Mouse (Mus musculus) left cerebral cortex, adult 18-20 months (tissue): ENCODE results near the gene Tmc6. TPM values are rescaled to one million over a fixed set of nuclear protein-coding genes. Genes with fewer than 3 reads are reported as not detected.
"Not testable (repeated sequence)": the region's sequence is repeated elsewhere in the genome, so short reads cannot be mapped to it uniquely, and the experiment has no call there.

Source experiments
- DNase-seq, 2 experiments: peaks; one replicate each; pipeline ENCODE4 v3.0.0; 2021 to 2022; ENCODE audit warnings: low spot score in 2 of 2, mixed read lengths in 1 of 2
- total RNA-seq, 2 experiments: library from RNA; stranded (reverse); gene quantifications; 2 replicates each; pipeline ENCODE4 v1.2.3; 2021

Tmc6 gene
- total RNA-seq, 2 experiments from 2014 or later: 7.0 to 7.3 TPM

DNA sequence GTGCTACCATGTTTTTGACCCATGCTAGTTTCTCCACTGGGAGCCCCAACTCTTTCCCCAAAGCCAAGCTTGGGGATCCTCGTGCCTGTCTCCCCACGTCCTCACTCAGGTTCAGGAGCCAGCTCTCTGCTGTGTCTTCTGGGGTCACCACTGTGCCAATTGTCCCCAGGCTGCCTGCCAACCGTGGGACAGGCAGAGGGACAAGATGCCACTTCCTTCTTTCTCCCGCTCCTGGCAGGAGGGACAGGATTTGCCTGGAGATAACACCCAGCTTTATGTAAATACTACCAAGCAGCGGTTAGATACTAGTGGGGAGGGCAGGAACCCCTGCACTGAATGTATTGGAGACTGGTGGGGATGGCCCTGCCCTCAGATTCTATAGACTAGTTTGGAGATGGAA lies 31.9 kb upstream of the Tmc6 start:
- no peak for DNase-seq

DNA sequence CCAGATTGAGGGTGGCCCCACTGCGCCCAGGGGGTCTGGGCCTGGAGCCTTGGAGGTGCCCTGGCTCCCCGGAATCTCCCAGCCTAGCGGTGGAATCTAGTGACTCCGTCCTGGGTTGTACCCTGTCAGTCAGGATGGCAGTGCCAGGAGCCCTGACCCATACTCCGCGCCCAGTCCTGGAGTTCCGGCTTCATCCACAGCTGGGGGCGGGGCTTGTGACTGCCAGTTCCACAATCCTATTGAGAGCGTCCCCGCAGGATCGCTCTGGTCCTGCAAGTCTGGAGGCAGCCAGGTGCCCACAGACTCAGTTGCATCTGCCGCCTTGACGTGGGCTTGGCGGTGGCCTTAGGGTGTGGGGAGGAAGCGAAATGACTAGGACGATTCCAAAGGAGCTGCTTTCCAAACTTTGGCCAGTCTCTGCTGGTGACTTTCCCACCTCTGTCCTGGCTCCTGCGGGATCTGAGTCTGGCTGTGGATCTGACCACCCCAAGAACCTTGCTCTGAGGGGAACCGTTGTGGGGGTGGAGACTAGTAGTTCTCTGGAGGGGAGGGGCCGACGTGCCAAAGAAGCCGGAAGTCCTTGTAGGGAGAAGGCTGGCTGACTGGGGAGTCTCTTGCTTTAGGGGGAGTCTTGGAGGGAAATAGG lies 28.5 kb upstream of the Tmc6 start:
- peak; percentile 66 to 68 for DNase-seq

DNA sequence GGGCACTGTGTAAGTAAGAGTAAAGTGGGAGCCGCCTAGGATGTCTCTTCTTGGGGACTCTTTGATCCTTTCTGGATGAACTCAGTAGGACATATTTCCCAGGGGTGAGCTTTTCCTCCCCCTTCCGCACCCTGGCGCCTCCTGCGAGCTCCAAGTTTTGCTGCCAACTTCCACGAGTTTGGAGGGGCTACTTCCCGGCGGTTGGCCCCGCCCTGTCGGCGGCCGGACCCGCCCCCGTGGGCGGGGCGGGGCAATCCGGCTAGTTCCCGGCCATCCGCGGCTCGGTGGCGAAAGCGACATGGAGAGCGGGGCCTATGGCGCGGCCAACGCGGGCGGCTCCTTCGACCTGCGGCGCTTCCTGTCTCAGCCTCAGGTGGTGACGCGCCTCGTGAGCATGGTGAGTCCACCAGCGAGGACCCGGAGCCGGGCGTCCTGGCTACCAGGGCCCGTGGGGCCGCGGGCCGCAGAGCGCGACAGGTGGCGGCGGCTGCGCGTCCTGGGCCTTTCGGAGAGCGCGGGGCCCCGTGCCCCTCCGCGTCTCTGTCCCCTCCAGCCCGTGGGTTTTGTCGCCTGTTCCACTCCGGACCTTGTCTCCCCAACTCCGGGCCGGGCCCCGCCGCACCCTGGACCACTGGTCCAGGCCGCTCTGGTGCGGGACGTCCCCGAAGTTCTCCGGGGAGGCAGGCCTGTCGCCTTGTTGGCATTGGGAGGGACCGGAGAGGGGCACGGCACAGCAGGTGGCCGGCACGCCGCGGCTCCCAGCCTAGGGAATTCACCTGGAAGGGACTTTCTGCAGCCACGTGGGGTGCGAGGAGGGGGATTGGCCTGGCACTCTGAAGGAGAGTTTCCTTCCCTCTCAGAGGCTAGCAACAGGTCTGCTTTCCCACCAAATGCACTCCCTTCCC lies 27.7 kb upstream of the Tmc6 start, which contains the start of the genes Gm20708 and Syngr2:
Gm20708 (plus strand) TSS at position 262 of the 905 bp plus-strand sequence.
Syngr2 (plus strand) TSS at position 262 of the 905 bp plus-strand sequence.
- peak in 1 of 2 experiments; percentile 36 for DNase-seq

DNA sequence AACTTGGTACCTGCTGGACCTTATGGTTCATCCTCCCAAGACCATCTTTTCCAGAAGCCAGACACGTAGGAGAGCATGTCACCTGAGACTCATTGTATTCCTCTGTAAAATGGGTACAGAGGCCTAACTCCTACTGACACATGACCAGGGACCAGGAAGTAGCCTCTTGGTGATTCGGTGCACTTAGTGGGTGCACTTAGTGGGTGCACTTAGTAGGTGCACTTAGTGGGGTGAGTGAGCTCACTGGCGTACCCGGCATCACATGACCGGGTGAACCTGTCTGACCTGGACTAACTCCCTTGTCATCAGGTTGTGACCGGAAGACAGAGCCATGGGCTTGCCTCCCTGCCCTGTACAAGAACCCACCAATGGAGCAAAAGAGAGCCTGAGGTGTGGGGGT lies 24.8 kb upstream of the Tmc6 start:
- no peak for DNase-seq

DNA sequence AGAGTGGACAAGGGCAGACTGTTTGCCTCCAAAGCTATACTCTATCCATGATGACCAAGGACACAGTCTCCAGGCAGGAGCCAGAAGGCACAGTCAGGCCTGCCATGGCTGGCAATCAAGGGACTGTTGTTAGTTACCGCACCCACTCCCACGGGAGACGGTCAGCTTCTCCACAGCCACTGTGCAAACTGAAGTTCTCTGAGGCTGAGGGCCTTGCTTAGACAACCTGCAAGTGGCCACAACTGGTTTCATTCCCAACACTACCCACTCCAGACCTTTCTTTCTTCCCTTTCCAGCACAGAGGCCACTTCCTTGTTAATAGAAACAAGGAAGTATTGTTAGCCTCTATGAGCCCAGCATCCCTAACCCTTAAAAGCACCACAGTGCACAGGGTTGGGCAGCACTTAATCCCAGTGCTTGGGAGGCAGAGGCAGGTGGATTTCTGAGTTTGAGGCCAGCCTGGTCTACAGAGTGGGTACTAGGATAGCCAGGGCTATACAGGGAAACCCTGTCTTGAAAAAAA lies 21.2 kb upstream of the Tmc6 start:
- DNase-seq: no peak

DNA sequence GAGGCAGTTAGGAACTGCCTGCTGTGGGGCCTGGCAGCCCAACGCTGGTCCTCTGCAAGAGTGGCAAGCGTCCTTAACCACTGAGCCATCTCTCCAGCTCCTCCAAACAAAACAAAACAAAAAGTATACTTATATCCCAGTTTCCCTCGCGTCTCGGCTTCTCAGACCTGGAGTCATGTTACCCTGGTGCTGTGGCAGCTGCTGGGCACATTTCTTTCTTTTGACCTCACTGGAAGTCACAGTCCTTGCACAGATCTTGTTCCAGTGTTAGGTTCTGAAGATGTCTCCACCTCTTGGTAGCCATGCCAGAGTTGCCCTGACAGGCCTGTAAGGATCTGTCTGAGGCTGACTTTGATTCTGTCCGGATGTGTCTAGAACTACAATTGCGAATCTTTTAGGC lies 19.7 kb upstream of the Tmc6 start:
- DNase-seq: no peak

DNA sequence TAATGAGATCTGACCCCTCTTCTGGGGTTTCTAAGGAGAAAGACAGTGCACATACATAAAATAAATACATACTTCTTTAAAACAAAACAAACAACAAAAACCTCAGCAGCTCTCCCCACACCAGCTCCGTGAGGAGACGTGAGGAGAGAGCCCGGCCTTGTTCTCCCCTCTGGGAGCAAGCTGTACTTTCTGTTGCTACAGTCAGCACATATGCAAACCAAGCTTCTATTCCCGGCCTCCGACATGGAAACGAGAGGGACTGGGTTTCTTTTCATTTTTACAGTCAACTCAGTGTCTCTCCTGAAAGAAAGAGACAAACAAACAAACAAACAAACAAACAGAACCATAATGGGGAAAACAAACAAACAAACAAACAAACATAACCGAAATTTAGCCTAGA lies 18.0 kb upstream of the Tmc6 start:
- no peak for DNase-seq

DNA sequence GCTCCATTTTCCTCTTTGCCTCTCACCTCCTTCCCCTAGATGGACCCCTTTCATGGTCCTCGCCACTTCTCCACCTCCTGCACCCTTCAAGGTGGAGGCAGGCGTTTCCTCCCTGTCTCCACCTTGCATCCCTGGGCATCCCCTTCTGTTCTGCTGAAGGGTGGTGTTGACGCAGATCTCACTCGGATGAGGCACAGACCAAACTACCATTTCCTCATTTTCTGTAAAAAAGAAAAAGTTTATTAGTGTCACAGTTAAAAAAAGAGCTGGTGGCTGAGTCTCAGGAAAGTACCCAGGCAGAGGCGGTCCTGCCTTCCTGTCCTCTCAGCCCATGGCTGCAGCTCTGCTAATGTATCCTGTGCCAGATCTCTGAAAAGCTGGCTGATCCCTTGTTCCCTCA lies 17.2 kb upstream of the Tmc6 start:
- DNase-seq: no peak

DNA sequence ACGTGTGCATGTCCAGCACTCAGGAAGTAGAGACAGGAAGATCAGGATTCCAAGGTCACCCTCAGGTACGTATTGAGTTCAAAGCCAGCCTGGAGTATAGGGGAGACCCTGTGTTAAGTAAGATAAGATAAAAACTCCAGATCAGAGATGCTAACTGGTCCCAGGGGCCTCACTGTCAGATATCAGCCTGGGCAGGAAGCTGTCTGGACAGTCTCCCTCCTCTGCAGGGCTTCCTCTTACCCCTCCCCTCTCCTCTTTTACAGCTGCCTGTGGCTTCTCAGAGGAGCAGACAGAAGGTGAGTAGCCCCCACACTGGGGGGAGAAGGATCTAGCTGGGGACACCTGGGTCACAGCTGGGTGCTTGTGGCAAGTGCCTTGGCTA lies 16.2 kb upstream of the Tmc6 start:
- no peak for DNase-seq

DNA sequence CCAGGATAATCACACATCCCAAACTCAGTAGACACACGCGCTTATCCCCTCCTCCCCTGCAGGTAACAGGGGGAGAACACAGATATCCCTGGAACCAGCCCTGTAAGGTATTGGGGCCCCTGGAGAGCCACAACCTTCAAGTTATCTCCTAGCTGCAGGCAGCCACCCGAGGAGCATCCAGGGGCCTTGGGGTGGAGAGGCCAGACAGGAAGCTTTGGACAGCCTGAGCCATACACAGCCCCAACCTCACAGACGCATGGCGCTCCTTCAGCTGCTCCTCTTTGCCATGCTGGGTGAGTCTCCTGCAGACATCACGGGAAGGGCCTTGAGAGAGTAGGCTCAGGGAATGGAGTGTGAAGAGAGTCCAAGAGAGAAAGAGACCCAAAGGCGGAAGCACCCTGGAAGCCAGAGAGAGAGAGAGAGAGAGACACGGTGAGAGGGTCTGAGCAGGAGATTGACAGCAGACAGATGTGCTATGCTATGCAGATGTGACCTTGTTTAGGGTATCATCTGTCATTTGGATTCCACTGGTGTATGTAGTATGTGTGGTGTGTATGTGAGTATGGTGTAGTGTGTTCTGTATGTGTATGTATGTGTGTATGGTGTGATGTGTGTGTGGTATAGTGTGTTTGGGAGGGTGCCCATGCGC lies 15.6 kb upstream of the Tmc6 start, which contains the start of gene 6030468B19Rik:
6030468B19Rik (plus strand) TSS at position 150 of the 649 bp plus-strand sequence.
- no peak for DNase-seq

DNA sequence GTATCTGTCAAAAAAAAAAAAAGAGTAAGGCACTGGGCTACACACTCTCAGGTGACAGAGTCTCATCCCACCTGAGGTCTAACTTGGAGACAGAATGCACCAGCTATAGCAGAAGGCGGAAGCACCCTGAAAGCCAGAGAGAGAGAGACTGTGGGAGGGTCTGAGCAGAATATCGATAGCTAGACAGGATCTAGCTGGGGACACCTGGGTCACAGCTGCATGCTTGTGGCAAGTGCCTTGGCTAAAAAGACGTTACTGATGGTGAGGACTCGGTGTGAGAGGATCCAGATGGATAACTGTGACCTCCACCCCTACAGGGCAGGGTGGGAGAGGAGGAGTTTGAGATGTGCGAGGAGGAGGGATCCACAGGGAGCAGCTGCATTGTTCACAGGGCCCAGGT lies 15.0 kb upstream of the Tmc6 start:
- DNase-seq: no peak

DNA sequence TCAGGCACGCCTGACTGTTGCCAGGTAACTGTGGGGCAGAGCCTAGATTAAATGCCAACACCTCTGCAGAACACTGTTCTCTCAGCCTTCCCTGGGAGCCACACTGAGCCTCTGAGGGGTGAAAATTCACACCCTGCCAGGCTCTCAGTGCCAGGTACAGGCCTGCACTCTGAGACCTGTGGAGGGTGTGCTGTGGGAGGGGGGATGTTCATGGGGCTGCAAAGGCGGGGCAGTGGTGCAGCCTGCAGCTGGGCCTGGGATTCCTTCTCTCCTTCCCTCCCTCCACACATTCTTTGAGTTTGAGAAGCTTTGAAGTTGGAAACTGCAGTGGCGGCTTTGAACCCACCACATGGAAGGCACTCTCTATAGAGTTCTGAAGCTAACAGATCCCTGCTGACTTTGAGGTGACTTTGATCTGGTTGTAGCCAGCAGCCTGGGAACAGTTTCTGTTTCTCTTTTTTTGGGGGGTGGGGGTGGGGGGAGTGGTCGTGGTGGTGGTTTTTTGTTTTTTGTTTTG lies 12.1 kb upstream of the Tmc6 start:
- DNase-seq: no peak

DNA sequence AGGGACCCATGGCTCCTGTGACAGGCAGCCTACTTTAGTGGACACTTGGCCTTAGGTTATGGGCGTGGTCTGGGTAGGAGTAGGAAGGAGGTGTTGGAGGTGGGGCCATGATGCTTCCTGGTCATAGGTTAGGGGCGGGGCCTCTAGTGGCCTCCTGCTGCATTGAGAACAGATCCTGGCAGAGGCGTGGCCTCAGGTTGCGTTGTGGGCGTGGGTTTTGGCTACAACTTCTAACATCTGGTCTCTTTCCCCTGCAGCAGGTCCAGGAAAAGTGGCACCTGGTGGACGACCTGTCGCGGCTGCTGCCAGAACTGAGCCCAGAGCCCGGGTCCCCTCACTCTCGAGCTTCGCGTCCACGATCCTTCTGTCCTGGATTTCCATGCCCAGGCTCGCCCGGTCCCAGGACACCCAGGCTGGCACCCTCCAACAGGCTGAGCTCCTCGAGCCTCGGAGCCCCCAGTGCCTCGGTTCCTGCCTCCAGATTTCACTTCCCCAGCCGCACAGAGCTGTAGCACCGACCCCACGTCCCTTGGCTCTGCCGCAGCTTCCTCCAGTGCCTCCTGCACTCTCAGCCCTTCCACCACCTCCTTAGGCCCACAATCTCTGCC lies 10.4 kb upstream of the Tmc6 start:
- no peak for DNase-seq

DNA sequence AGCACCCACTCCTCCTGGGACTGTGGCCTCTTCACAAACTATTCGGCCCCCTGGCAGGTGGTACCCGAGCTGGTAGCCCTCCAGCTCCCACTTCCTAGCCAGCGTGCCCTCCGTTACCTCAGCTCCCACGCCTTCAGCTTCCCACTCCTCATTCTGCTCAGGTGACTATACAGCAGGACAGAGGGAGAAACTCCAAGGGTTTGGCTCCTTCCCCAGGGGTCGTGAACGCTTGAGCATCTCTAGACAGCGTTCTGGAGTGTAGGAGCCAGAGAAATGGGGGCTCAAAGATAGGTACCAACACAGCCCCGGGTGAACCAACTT lies 9.4 kb upstream of the Tmc6 start:
- no peak for DNase-seq

DNA sequence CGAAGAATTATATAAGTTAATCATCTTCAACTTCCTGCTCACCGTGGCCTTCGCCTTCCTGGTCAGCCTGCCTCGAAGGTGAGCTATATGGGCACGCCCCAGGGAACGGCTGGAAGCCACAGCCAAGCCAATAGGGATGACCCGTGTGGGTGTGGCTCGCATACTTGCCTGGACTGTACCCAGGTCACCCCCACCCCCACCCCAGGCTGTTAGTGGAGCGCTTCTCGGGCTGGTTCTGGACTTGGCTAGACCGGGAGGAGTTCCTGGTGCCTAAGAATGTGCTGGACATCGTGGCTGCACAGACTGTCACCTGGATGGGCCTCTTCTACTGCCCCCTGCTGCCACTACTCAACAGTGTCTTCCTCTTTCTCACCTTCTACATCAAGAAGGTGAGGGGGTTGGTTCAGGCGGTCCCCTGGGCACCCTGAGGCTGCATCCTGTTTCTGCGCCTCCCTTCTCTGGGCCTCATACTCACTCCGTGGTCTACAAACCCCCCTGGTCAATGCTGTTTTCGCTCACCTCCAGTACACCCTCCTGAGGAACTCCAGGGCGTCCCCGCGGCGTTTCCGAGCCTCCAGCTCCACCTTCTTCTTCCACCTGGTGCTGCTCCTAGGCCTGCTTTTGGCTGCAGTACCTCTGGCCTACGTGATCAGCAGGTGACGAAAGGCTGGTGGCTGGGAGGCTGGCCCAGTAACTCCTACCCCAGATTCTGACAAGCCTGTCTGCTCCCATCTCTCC lies 8.9 kb upstream of the Tmc6 start:
- no peak for DNase-seq

DNA sequence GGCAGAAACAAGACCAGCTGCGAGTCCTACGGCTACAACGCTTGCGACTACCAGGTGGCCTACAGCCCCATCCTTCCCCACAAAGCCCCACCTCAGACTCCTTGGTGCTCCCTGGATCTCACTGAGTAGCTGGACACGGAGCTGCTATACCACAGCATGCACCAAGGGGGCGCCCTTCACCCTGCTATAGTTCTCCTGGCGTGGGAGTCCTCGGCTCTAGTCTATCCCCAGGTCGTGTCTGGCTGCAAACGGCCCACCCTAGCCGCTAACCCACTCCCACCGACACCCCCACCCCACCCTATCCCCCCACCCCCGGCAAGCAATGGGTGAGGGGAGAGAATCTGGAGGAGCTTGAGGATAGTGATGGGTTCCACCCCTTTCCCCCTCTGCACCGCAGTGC lies 8.3 kb upstream of the Tmc6 start:
- peak; percentile 64 to 68 for DNase-seq

DNA sequence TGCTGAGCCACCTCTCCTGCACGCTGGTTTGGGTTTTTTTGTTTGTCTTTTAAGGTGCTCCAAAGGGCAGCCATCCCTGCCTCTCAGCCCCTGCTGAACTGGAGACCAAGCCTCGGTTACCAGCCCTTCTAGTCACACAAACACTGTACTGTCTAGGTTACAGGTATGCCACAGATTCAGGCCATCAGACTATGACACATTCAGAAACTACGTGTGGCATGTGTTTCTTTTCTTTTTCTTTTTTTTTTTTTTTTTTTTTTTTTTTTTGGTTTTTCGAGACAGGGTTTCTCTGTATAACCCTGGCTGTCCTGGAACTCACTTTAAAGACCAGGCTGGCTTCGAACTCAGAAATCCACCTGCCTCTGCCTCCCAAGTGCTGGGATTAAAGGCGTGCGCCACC lies 6.5 kb upstream of the Tmc6 start:
- DNase-seq: not testable (repeated sequence)

DNA sequence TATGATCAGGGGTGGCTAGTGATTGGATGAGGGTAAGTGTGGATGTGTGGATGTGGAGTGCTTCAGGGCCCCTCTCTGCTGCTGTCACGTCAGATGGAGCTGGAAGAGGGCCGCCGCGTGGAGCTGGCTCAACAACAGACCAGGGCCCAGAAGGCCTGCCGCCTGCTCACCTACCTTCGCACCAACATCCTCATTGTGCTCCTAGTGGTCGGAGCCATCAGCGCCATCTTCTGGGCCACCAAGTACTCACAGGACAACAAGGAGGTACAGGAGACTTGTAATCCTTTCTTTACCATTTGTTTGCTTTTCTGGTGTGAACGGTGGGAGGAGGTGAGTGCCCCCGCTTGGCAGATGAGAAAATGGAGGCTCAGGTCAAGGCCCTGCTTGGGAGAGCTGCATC lies 4.3 kb upstream of the Tmc6 start:
- DNase-seq: peak; percentile 56 to 65

DNA sequence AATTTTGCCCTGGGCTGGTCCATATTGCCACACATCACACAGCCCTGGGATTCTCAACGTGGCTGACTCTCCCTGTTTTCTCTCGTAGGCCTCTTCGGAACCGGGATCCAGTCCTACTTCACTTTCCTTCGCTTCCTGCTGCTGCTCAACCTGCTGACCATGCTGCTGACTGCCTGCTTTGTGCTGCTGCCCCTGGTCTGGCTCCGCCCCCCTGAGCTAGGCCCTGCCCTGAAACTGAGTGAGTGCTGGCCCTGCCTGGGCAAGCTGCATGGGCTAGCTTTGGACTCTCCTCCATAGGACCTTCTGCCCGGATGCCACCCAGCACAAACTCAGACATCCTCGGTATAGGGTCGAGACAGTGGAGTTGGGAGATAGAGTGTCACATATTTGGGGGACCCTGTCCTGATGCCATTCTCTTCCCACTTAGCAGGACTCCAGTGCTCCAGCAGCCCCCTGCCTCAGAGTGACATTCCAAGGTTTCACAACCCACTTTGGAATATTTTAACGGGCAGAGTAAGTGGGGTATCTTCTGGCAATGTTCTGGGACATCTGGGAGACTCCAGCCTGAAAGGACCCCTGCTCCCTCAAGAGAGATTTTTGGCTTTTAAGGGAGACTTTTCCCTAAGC lies 1.8 kb upstream of the Tmc6 start:
- no peak for DNase-seq

DNA sequence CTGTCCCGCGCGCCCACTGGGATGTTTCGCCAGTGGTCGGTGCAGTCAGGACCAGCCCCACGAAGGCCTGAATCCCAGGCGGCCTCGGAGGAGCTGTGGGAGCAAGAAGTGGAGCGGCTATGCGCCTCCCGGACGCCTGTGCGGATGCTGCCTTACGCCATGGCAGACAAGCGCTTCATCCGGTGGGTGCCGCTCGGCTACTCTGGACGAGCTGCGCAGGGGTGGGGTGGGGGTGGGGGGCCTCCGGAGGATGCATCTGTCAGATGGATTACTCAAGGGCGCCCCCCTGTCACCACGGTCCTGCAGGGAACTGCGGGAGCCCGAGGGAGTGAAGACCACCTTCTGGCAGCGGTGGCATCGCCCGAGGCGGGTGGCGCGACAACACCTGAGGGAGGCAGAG lies 1.1 kb upstream of the Tmc6 start:
- peak; percentile 48 to 53 for DNase-seq
